Mouse (Mus musculus) heart, postnatal 0 days (tissue): ENCODE data around the gene Nr2f2.

Experiments
- CTCF ChIP-seq: IDR thresholded peaks from 2 replicates; pipeline ENCODE4 v1.5.1; 2016; ENCODE audit warnings: antibody characterized with exemption, control low read depth, low read depth
- EP300 ChIP-seq: IDR thresholded peaks from 2 replicates; pipeline ENCODE4 v1.6.1; 2016; ENCODE audit warnings: antibody characterized with exemption, low read depth

DNA sequence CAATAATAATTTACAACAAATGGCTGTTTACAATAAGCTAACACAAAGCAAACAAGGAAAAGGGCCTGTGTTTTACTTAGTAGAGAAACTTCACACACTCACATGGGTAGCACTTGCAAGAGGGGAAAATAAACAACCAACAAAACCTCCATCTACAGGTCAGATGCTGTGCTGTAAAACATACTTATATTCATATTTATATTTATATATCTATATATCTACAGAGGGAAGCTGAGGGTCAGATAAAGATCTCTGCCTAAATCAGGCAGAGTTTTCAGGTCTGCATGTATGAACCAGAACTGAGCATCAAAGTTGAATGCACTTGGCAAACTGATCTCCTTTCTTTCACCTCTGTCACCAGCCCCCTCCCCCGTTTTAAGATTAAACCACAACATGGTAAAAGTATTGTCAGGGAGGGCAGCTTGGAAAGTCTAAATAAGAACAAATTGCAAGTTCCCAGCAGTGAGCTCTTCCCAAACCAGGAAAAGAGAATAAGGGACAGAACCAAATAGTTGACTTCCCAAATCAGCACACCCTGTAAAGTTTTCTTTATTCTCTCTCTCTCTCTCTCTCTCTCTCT is 14.5 kb downstream of the Nr2f2 start:
- TF ChIP-seq EP300, result no peak
- no peak for TF ChIP-seq CTCF
